19 mouse cellular contexts compared by ENCODE assay signal in the genomic region with DNA sequence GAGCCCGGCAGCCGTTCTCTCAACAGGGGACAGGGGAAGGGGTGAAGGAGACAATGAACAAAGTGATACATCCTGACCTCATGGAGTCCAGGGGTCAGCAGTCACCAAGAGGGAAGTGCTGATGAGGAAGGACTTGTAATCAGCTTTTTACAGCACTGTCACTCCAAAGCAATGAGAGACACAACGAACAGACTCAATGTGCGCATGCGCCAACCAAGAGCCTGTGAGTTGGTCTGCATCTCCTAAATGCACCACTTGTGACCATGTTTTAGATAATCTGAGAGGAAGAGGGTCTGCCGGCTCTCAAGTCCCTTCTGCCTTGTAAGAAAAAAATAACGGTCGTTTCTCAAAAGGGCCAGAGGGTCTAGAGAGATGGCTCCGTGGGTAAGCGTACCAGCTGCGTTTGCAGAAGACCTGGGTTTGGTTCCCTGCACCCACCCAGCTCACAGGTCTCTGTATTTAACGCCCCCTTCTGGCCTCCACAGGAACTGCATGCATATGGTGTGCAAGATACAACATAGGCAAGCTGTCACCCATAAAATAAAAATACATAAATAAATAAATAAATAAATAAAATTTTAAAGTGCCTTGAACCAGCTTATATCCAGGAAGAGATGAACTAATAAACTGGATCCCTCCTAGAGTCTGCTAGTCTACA.
A peak's percentile ranks its signal among the peaks of the same experiment; 100 is the strongest.
DNase-seq lines count a peak whose midpoint lies in the region; ATAC-seq and TF ChIP-seq lines count a peak whose summit lies in the region.
"Had no signal": no experiment of that assay in that cellular context is flagged by ENCODE, and none has a peak within 500 bp of the region (broad histone marks: within the 10 kb centered on the region; RNA-seq: fewer than 3 reads in every experiment).

No protein-coding gene starts in this region.

- 0 out of 2 replicates have a peak, but pooled peaks cover 5% of the 10 kb centered on the region for H3K9me3 ChIP-seq in kidney, postnatal 0 days (replicated peaks; ENCODE audit: low read length)
- no peaks in the 10 kb centered on the region for H3K9me3 ChIP-seq in midbrain, embryonic 11.5 days (ENCODE audit: control insufficient read depth, low read length)
- H3K9me3 ChIP-seq in midbrain, embryonic 16.5 days (replicated peaks; ENCODE audit: control insufficient read depth, low read length, poor library complexity, severe bottlenecking): no peaks in the 10 kb centered on the region
- no peaks in the 10 kb centered on the region for H3K9me3 ChIP-seq in stomach, postnatal 0 days (ENCODE audit: control insufficient read depth, low read length)

- no peaks in the 10 kb centered on the region for H3K27me3 ChIP-seq in kidney, postnatal 0 days (ENCODE audit: insufficient read depth, low read length)
- H3K27me3 ChIP-seq in midbrain, embryonic 11.5 days (ENCODE audit: control insufficient read depth, insufficient read depth, low read length): no peaks in the 10 kb centered on the region
- H3K27me3 ChIP-seq in midbrain, embryonic 16.5 days (ENCODE audit: control insufficient read depth, insufficient read depth, low read depth, low read length): no peaks in the 10 kb centered on the region
- no peaks in the 10 kb centered on the region for H3K27me3 ChIP-seq in stomach, postnatal 0 days (ENCODE audit: control insufficient read depth, insufficient read depth, low read length)
- H3K27me3 ChIP-seq: limb, embryonic 13.5 days; neural tube, embryonic 13.5 days had no signal

- H3K36me3 ChIP-seq in kidney, postnatal 0 days (ENCODE audit: insufficient read depth, low read length): no peaks in the 10 kb centered on the region
- no peaks in the 10 kb centered on the region for H3K36me3 ChIP-seq in midbrain, embryonic 11.5 days (ENCODE audit: control insufficient read depth, insufficient read depth, low read length)
- H3K36me3 ChIP-seq in midbrain, embryonic 16.5 days (ENCODE audit: control insufficient read depth, insufficient read depth, low read length): no peaks in the 10 kb centered on the region
- no peaks in the 10 kb centered on the region for H3K36me3 ChIP-seq in stomach, postnatal 0 days (ENCODE audit: control insufficient read depth, insufficient read depth, low read length)
- H3K36me3 ChIP-seq: G1E; limb, embryonic 13.5 days; neural tube, embryonic 13.5 days had no signal

- TF ChIP-seq CTCF in kidney, postnatal 0 days (IDR thresholded peaks at IDR 0.05; ENCODE audit: low read depth): peak; percentile 20; the same call in 1 of the 2 replicates
- TF ChIP-seq CTCF in stomach, postnatal 0 days (IDR thresholded peaks at IDR 0.05; ENCODE audit: low read depth): 0 out of 2 replicates have a peak, but pooled peaks have one; percentile 16

- WGBS in kidney, postnatal 0 days: 79% methylated on average over 12 of the region's 12 CpGs
- WGBS in midbrain, embryonic 11.5 days: 83% methylated on average over 12 of the region's 12 CpGs
- 81% methylated on average over 12 of the region's 12 CpGs for WGBS in midbrain, embryonic 16.5 days
- WGBS in stomach, postnatal 0 days: 81% methylated on average over 12 of the region's 12 CpGs

- no peak for DNase-seq in kidney, postnatal 0 days (ENCODE audit: low spot score)
- DNase-seq in kidney, adult 18-20 months: no peak
- DNase-seq in midbrain, embryonic 11.5 days (ENCODE audit: low spot score, missing footprints): peak; percentile 85
- DNase-seq in R1 (ENCODE audit: low read depth, low spot score): peak; percentile 76
- no peak for DNase-seq in stomach, postnatal 0 days (ENCODE audit: low spot score)
- DNase-seq in gastrocnemius, postnatal 10 days: no peak
- DNase-seq: adrenal gland, postnatal 36 days; cerebellum, adult 18-20 months; gastrocnemius, postnatal 14 days; kidney, adult 9 months; kidney, postnatal 36 days; lung, adult 2 months; lung, postnatal 4 days; right cerebral cortex, postnatal 14 days; thymus, postnatal 25 days had no signal

- H3K27ac ChIP-seq in kidney, postnatal 0 days: no peak overlapping the region
- no peak overlapping the region for H3K27ac ChIP-seq in midbrain, embryonic 11.5 days (ENCODE audit: low read depth, low read length)
- H3K27ac ChIP-seq in midbrain, embryonic 16.5 days (ENCODE audit: low read length): no peak overlapping the region
- H3K27ac ChIP-seq in stomach, postnatal 0 days (replicated peaks): no peak overlapping the region
- H3K27ac ChIP-seq: limb, embryonic 13.5 days; neural tube, embryonic 13.5 days had no signal

- no peaks in the 10 kb centered on the region for H3K4me1 ChIP-seq in kidney, postnatal 0 days (replicated peaks; ENCODE audit: insufficient read depth, low read length)
- H3K4me1 ChIP-seq in midbrain, embryonic 11.5 days (ENCODE audit: control insufficient read depth, insufficient read depth, low read length): no peaks in the 10 kb centered on the region
- H3K4me1 ChIP-seq in midbrain, embryonic 16.5 days (ENCODE audit: control insufficient read depth, insufficient read depth, low read length): peaks cover 5% of the 10 kb centered on the region; the same call in 1 of the 2 replicates
- no peaks in the 10 kb centered on the region for H3K4me1 ChIP-seq in stomach, postnatal 0 days (replicated peaks; ENCODE audit: control insufficient read depth, insufficient read depth)
- H3K4me1 ChIP-seq: limb, embryonic 13.5 days had no signal

- TF ChIP-seq EP300 in stomach, postnatal 0 days (optimal IDR thresholded peaks at IDR 0.05): no peak

- no peak overlapping the region for H3K4me2 ChIP-seq in kidney, postnatal 0 days (ENCODE audit: low read length)
- no peak overlapping the region for H3K4me2 ChIP-seq in midbrain, embryonic 11.5 days
- H3K4me2 ChIP-seq in midbrain, embryonic 16.5 days (ENCODE audit: low read length): no peak overlapping the region
- H3K4me2 ChIP-seq in stomach, postnatal 0 days (replicated peaks; ENCODE audit: low read depth): no peak overlapping the region
- H3K4me2 ChIP-seq: limb, embryonic 13.5 days; neural tube, embryonic 13.5 days had no signal

- ATAC-seq in kidney, postnatal 0 days (replicated peaks; ENCODE audit: low FRiP score, low read depth): no peak
- no peak for ATAC-seq in midbrain, embryonic 11.5 days (ENCODE audit: low FRiP score)
- ATAC-seq in midbrain, embryonic 16.5 days: no peak
- no peak for ATAC-seq in stomach, postnatal 0 days (ENCODE audit: low FRiP score, low TSS enrichment)

- no peak overlapping the region for H3K4me3 ChIP-seq in kidney, postnatal 0 days (replicated peaks; ENCODE audit: low read depth, low read length)
- no peak overlapping the region for H3K4me3 ChIP-seq in midbrain, embryonic 11.5 days (ENCODE audit: low read depth, low read length)
- no peak overlapping the region for H3K4me3 ChIP-seq in midbrain, embryonic 16.5 days (ENCODE audit: low read depth, low read length)
- H3K4me3 ChIP-seq in stomach, postnatal 0 days (ENCODE audit: low read depth, low read length): no peak overlapping the region
- H3K4me3 ChIP-seq: limb, embryonic 13.5 days; neural tube, embryonic 13.5 days had no signal

- H3K9ac ChIP-seq in kidney, postnatal 0 days (ENCODE audit: low read depth, low read length): no peak overlapping the region
- H3K9ac ChIP-seq in midbrain, embryonic 11.5 days (ENCODE audit: low read length): no peak overlapping the region
- no peak overlapping the region for H3K9ac ChIP-seq in midbrain, embryonic 16.5 days (ENCODE audit: low read depth, low read length)
- no peak overlapping the region for H3K9ac ChIP-seq in stomach, postnatal 0 days (ENCODE audit: low read length)
- H3K9ac ChIP-seq: limb, embryonic 13.5 days; neural tube, embryonic 13.5 days had no signal

Comparison
In these comparisons a context has a peak if more than half of its experiments do, and no peak if none do; other contexts are left out.
1. DNase-seq: peak in midbrain, embryonic 11.5 days (single experiment) and R1 (single experiment); none in kidney, postnatal 0 days (single experiment), kidney, adult 18-20 months (single experiment), stomach, postnatal 0 days (single experiment) and gastrocnemius, postnatal 10 days (single experiment).